ENCODE assay signal across 8 mouse cellular contexts in genomic region chr1:44198273-44199171, GRCm38 (mm10). TPM values are rescaled to one million over a fixed set of nuclear protein-coding genes. Genes with fewer than 3 reads are reported as not detected.
DNase-seq lines count a peak whose midpoint lies in the region; ATAC-seq and TF ChIP-seq lines count a peak whose summit lies in the region.

No protein-coding gene starts in this region.

- H3K27ac ChIP-seq in hindbrain, postnatal 0 days, result no peak overlapping the region
- no peak overlapping the region for H3K27ac ChIP-seq in stomach, embryonic 16.5 days (ENCODE audit: low read length)

- H3K9ac ChIP-seq in hindbrain, postnatal 0 days (replicated peaks; ENCODE audit: low read length), result peak overlapping the region; percentile 37; the same call in 1 of the 2 replicates
- H3K9ac ChIP-seq in stomach, embryonic 16.5 days (ENCODE audit: low read length), result peak overlapping the region; percentile 62

- TF ChIP-seq CTCF in hindbrain, postnatal 0 days (IDR thresholded peaks at IDR 0.05; ENCODE audit: low read depth), result no peak

- no peaks in the 10 kb centered on the region for H3K36me3 ChIP-seq in hindbrain, postnatal 0 days (ENCODE audit: insufficient read depth, low read length)
- H3K36me3 ChIP-seq in stomach, embryonic 16.5 days (ENCODE audit: control insufficient read depth, insufficient read depth, low read length), result no peaks in the 10 kb centered on the region

- peak overlapping the region; percentile 47 for H3K4me3 ChIP-seq in hindbrain, postnatal 0 days (ENCODE audit: low read length)
- peak overlapping the region; percentile 50 for H3K4me3 ChIP-seq in stomach, embryonic 16.5 days (replicated peaks; ENCODE audit: low read length)

- H3K27me3 ChIP-seq in hindbrain, postnatal 0 days (ENCODE audit: insufficient read depth, low read length), result no peaks in the 10 kb centered on the region
- peaks cover 5% of the 10 kb centered on the region for H3K27me3 ChIP-seq in stomach, embryonic 16.5 days (ENCODE audit: control insufficient read depth, insufficient read depth, low read length)

- peak overlapping the region; percentile 83 for H3K4me2 ChIP-seq in hindbrain, postnatal 0 days (ENCODE audit: low read depth, low read length)
- H3K4me2 ChIP-seq in stomach, embryonic 16.5 days (ENCODE audit: low read depth, low read length), result peak overlapping the region; percentile 97

- no peaks in the 10 kb centered on the region for H3K9me3 ChIP-seq in hindbrain, postnatal 0 days (ENCODE audit: low read length)
- H3K9me3 ChIP-seq in stomach, embryonic 16.5 days (replicated peaks; ENCODE audit: control insufficient read depth, low read length), result no peaks in the 10 kb centered on the region

- DNase-seq in Muller cell, postnatal 12 days (ENCODE audit: inconsistent ontology term), result peak; percentile 31
- peak; percentile 17 for DNase-seq in gastrocnemius, postnatal 10 days
- peak; percentile 15 for DNase-seq in hindbrain, postnatal 0 days (ENCODE audit: low spot score)
- DNase-seq in left cerebral cortex, adult 9 months (ENCODE audit: low spot score in 2 of 2), result peak; percentile 18 to 48
- peak; percentile 36 for DNase-seq in mesoderm, embryonic 11.5 days (ENCODE audit: low read depth, low spot score)

- WGBS in hindbrain, postnatal 0 days, result 12% methylated on average over 47 of the region's 47 CpGs
- WGBS in stomach, embryonic 16.5 days, result 12% methylated on average over 47 of the region's 47 CpGs

- H3K4me1 ChIP-seq in hindbrain, postnatal 0 days (ENCODE audit: insufficient read depth, low read length), result no peaks in the 10 kb centered on the region
- H3K4me1 ChIP-seq in stomach, embryonic 16.5 days (ENCODE audit: control insufficient read depth, insufficient read depth, low read length), result no peaks in the 10 kb centered on the region

- ATAC-seq in common myeloid progenitor, adult 5-6 weeks (replicated peaks; ENCODE audit: low read depth, poor library complexity, severe bottlenecking), result peak; percentile 54
- ATAC-seq in hindbrain, postnatal 0 days, result peak; percentile 78
- ATAC-seq in stomach, embryonic 16.5 days (ENCODE audit: insufficient read depth, low FRiP score), result 0 out of 2 replicates have a peak, but pooled peaks have one; percentile 25
- no peak for ATAC-seq in activated CD4-positive, CD25-positive, alpha-beta regulatory T cell, adult 4 months

RNA-seq across cellular contexts. Expression of gene Mettl21e, which starts 20.2 kb away (rescaled TPM):
- not detected in 2 replicates for total RNA-seq in common myeloid progenitor, adult 5-6 weeks (2017)
- total RNA-seq in gastrocnemius, postnatal 10 days (2021), result 1 to 10 TPM in 1 of 2 experiments, under 1 TPM in 1; 0.45 to 1.6 TPM
- not detected in 2 replicates for total RNA-seq in hindbrain, postnatal 0 days (2014; rRNA removed)
- not detected in 2 replicates for polyA plus RNA-seq in hindbrain, postnatal 0 days (2015; fragmentation: Nextera tagmentation; extraction: Ambion mirVana)
- 0.15 and 3.1 TPM in 2 replicates for polyA plus RNA-seq in stomach, embryonic 16.5 days (2015; fragmentation: Nextera tagmentation; extraction: Ambion mirVana)
- polyA plus RNA-seq in activated CD4-positive, CD25-positive, alpha-beta regulatory T cell, adult 4 months (2017; shearing (Covaris generic)), result not detected

RNA-seq across cellular contexts. Expression of gene Ercc5, which starts 51.0 kb away (rescaled TPM):
- 10.5 and 16.6 TPM in 2 replicates for total RNA-seq in common myeloid progenitor, adult 5-6 weeks (2017)
- 10 to 100 TPM; 10.7 to 12.6 TPM for total RNA-seq in gastrocnemius, postnatal 10 days (2021)
- total RNA-seq in hindbrain, postnatal 0 days (2014; rRNA removed), result 13.0 and 14.2 TPM in 2 replicates
- 19.8 and 21.0 TPM in 2 replicates for polyA plus RNA-seq in hindbrain, postnatal 0 days (2015; fragmentation: Nextera tagmentation; extraction: Ambion mirVana)
- 18.9 and 19.2 TPM in 2 replicates for polyA plus RNA-seq in stomach, embryonic 16.5 days (2015; fragmentation: Nextera tagmentation; extraction: Ambion mirVana)
- polyA plus RNA-seq in activated CD4-positive, CD25-positive, alpha-beta regulatory T cell, adult 4 months (2017; shearing (Covaris generic)), result 10 to 100 TPM; 13.4 to 18.5 TPM
